Mouse (Mus musculus) cerebellum, postnatal 25 days (tissue): Measurements from ENCODE around the gene Gm11037.
"Not testable (repeated sequence)": the region's sequence is repeated elsewhere in the genome, so short reads cannot be mapped to it uniquely, and the experiment has no call there.

Source experiments
- DNase-seq, 2 experiments: peaks; one replicate each; pipeline ENCODE4 v3.0.0; 2021; ENCODE audit warnings: mixed read lengths in 2 of 2

Gm11037 gene

GRCm38 (mm10) chr2:131132930-131133547 is at the start of gene Gm11037:
Gm11037 (plus strand) TSS chr2:131133497.
- no peak for DNase-seq

- no peak for DNase-seq
Observed at GRCm38 (mm10) chr2:131084206-131084605, 49.1 kb upstream of the Gm11037 start.

- no peak for DNase-seq
Observed at GRCm38 (mm10) chr2:131086667-131087390, 46.5 kb upstream of the Gm11037 start, which contains the start of gene Siglec1. Siglec1 (minus strand) TSS chr2:131086765.

- DNase-seq, result no peak
Observed at GRCm38 (mm10) chr2:131088581-131088980, 44.7 kb upstream of the Gm11037 start.

GRCm38 (mm10) chr2:131089634-131090033 is 43.7 kb upstream of the Gm11037 start:
- no peak for DNase-seq

- no peak for DNase-seq
Observed at GRCm38 (mm10) chr2:131090852-131091251, 42.4 kb upstream of the Gm11037 start.

GRCm38 (mm10) chr2:131093577-131093976 is 39.7 kb upstream of the Gm11037 start:
- no peak for DNase-seq

- DNase-seq, result peak; percentile 81 to 83
Observed at GRCm38 (mm10) chr2:131094823-131095222, 38.5 kb upstream of the Gm11037 start.

GRCm38 (mm10) chr2:131096101-131096795 is 37.0 kb upstream of the Gm11037 start:
- no peak for DNase-seq

GRCm38 (mm10) chr2:131097087-131097486 is 36.2 kb upstream of the Gm11037 start:
- no peak for DNase-seq

GRCm38 (mm10) chr2:131101530-131101929 is 31.8 kb upstream of the Gm11037 start:
- DNase-seq, result no peak

GRCm38 (mm10) chr2:131104021-131104420 is 29.3 kb upstream of the Gm11037 start:
- DNase-seq, result no peak

GRCm38 (mm10) chr2:131105061-131105460 is 28.2 kb upstream of the Gm11037 start:
- not testable (repeated sequence) for DNase-seq

- DNase-seq, result no peak
Observed at GRCm38 (mm10) chr2:131105989-131106388, 27.3 kb upstream of the Gm11037 start.

GRCm38 (mm10) chr2:131118968-131119574 is 14.2 kb upstream of the Gm11037 start:
- no peak for DNase-seq

GRCm38 (mm10) chr2:131124166-131124565 is 9.1 kb upstream of the Gm11037 start:
- DNase-seq, result no peak

GRCm38 (mm10) chr2:131125157-131125963 is 7.9 kb upstream of the Gm11037 start:
- DNase-seq, result no peak

- no peak for DNase-seq
Observed at GRCm38 (mm10) chr2:131125964-131126815, 7.1 kb upstream of the Gm11037 start.

GRCm38 (mm10) chr2:131127161-131127730 is 6.1 kb upstream of the Gm11037 start, which contains the start of gene Hspa12b:
Hspa12b (plus strand) TSS chr2:131127280.
- no peak for DNase-seq

GRCm38 (mm10) chr2:131128211-131128610 is 5.1 kb upstream of the Gm11037 start:
- no peak for DNase-seq

- no peak for DNase-seq
Observed at GRCm38 (mm10) chr2:131128636-131129157, 4.6 kb upstream of the Gm11037 start.
